21 mouse cellular contexts compared by ENCODE assay signal in genomic region chr12:51527854-51528253, GRCm38 (mm10).
"Had no signal": no experiment of that assay in that cellular context is flagged by ENCODE, and none has a peak within 500 bp of the region (broad histone marks: within the 10 kb centered on the region; RNA-seq: fewer than 3 reads in every experiment).

No protein-coding gene starts in this region.

- H3K4me2 ChIP-seq: limb, embryonic 12.5 days; limb, embryonic 15.5 days; liver, embryonic 11.5 days; lung, embryonic 14.5 days; midbrain, embryonic 12.5 days; midbrain, embryonic 15.5 days; neural tube, embryonic 12.5 days; neural tube, embryonic 15.5 days had no signal

- H3K9me3 ChIP-seq: limb, embryonic 12.5 days; limb, embryonic 15.5 days; midbrain, embryonic 12.5 days; midbrain, embryonic 15.5 days; neural tube, embryonic 12.5 days; neural tube, embryonic 15.5 days had no signal

- ATAC-seq: liver, postnatal 0 days; lung, postnatal 0 days; midbrain, embryonic 15.5 days had no signal

- H3K27me3 ChIP-seq: limb, embryonic 12.5 days; limb, embryonic 15.5 days; midbrain, embryonic 12.5 days; midbrain, embryonic 15.5 days; neural tube, embryonic 12.5 days; neural tube, embryonic 15.5 days had no signal

- H3K4me3 ChIP-seq: limb, embryonic 12.5 days; limb, embryonic 15.5 days; midbrain, embryonic 12.5 days; midbrain, embryonic 15.5 days; neural tube, embryonic 12.5 days; neural tube, embryonic 15.5 days had no signal

- H3K9ac ChIP-seq: limb, embryonic 12.5 days; limb, embryonic 15.5 days; liver, embryonic 14.5 days; liver, postnatal 0 days; lung, embryonic 14.5 days; midbrain, embryonic 12.5 days; midbrain, embryonic 15.5 days; neural tube, embryonic 12.5 days; neural tube, embryonic 15.5 days had no signal

- H3K36me3 ChIP-seq: limb, embryonic 12.5 days; limb, embryonic 15.5 days; midbrain, embryonic 12.5 days; midbrain, embryonic 15.5 days; neural tube, embryonic 12.5 days; neural tube, embryonic 15.5 days had no signal

- H3K27ac ChIP-seq: limb, embryonic 12.5 days; limb, embryonic 15.5 days; liver, embryonic 14.5 days; macrophage; midbrain, embryonic 12.5 days; midbrain, embryonic 15.5 days; neural tube, embryonic 12.5 days; neural tube, embryonic 15.5 days had no signal

- H3K4me1 ChIP-seq: limb, embryonic 12.5 days; limb, embryonic 15.5 days; midbrain, embryonic 12.5 days; midbrain, embryonic 15.5 days; neural tube, embryonic 12.5 days; neural tube, embryonic 15.5 days had no signal

- DNase-seq: kidney, adult 18-20 months; kidney, adult 9 months; kidney, postnatal 14 days; kidney, postnatal 4 days; layer of hippocampus, postnatal 36 days; left cerebral cortex, postnatal 4 days; liver, postnatal 0 days; lung, embryonic 14.5 days; thymus, adult 2 months; thymus, postnatal 14 days; thymus, postnatal 4 days had no signal
